Mouse (Mus musculus) CH12.LX (cell line): ENCODE measurements at regions not wholly inside any gene's neighbourhood (a gene's known extent, or its start where the extent isn't known, plus 50 kb on each side); places are given as distances from the start of the nearest gene placed in this dataset.

ENCODE experiments used
- CHD2 ChIP-seq: IDR thresholded peaks from 2 replicates; pipeline ENCODE4 v1.6.1; 2011; ENCODE audit warnings: low read length, improper control_type of control experiment
- CTCF ChIP-seq, 2 experiments: IDR thresholded peaks in 1 of 2; conservative IDR thresholded peaks in 1 of 2; 2 replicates each; pipeline ENCODE4 v1.5.1; 2011 to 2012; ENCODE audit warnings: low read depth in 2 of 2, low read length in 2 of 2, improper control_type of control experiment in 1 of 2, inconsistent platforms in 1 of 2, mild to moderate bottlenecking in 1 of 2, moderate library complexity in 1 of 2
- ELF1 ChIP-seq: IDR thresholded peaks from 2 replicates; pipeline ENCODE4 v1.6.1; 2014; ENCODE audit warnings: low read depth, mild to moderate bottlenecking, inconsistent platforms, low read length, improper control_type of control experiment
- IRF4 ChIP-seq: IDR thresholded peaks from 2 replicates; pipeline ENCODE4 v1.6.1; 2014; ENCODE audit warnings: low read depth, mild to moderate bottlenecking, inconsistent platforms, low read length, improper control_type of control experiment
- MAX ChIP-seq: IDR thresholded peaks from 2 replicates; pipeline ENCODE4 v1.6.1; 2011; ENCODE audit warnings: low read length, improper control_type of control experiment
- POLR2A ChIP-seq: IDR thresholded peaks from 2 replicates; pipeline ENCODE4 v1.6.1; 2011; ENCODE audit warnings: low read depth, mild to moderate bottlenecking, improper control_type of control experiment, low read length

GRCm38 (mm10) chr10:71748557-71749493, 401.3 kb downstream of the Ipmk start:
- no peak for TF ChIP-seq POLR2A
- no peak for TF ChIP-seq CHD2
- TF ChIP-seq MAX: no peak
- no peak for TF ChIP-seq ELF1
- no peak for TF ChIP-seq CTCF (conservative IDR thresholded peaks at IDR 0.05 in 1 of 2, IDR thresholded peaks at IDR 0.05 in 1 of 2; ENCODE audit: low read depth in 2 of 2, low read length in 2 of 2)
- TF ChIP-seq IRF4: no peak
